Mouse (Mus musculus) bone marrow macrophage, adult 2 months (primary cell): ENCODE measurements around the gene En2.

Source experiments
- CTCF ChIP-seq: IDR thresholded peaks from 2 replicates; pipeline ENCODE4 v1.5.1; 2012; ENCODE audit warnings: low read depth, mild to moderate bottlenecking, low read length, moderate library complexity
- POLR2A ChIP-seq: IDR thresholded peaks from 2 replicates; pipeline ENCODE4 v1.6.1; 2012; ENCODE audit warnings: mild to moderate bottlenecking, low read depth, low read length, borderline replicate concordance

- TF ChIP-seq CTCF (no peak), POLR2A (no peak)
These were observed 48.1 kb upstream of the En2 start for GRCm38 (mm10) chr5:28117251-28117880.
